Mouse (Mus musculus): ENCODE data around the gene Mfge8.

GRCm38 (mm10) chr7:79173800-79174199 is 24.9 kb upstream of the Mfge8 start:
- no peak for TF ChIP-seq CTCF (IDR thresholded peaks at IDR 0.05; ENCODE audit: low read depth)
- TF ChIP-seq EP300 (IDR thresholded peaks at IDR 0.05; ENCODE audit: low read depth) = no peak

Measured in heart, postnatal 0 days (tissue).